ENCODE assay signal across 8 mouse cellular contexts in genomic region chr11:33162211-33162997, GRCm38 (mm10). TPM values are rescaled to one million over a fixed set of nuclear protein-coding genes. Genes with fewer than 3 reads are reported as not detected.
A peak's percentile ranks its signal among the peaks of the same experiment; 100 is the strongest.
DNase-seq lines count a peak whose midpoint lies in the region; ATAC-seq and TF ChIP-seq lines count a peak whose summit lies in the region.

No protein-coding gene starts in this region.

- H3ac ChIP-seq in myocyte (ENCODE audit: control insufficient read depth, insufficient read length), result peak overlapping the region; percentile 56

- peak; percentile 82 for DNase-seq in A20 (ENCODE audit: low read depth, low spot score)
- DNase-seq in adrenal gland, postnatal 14 days, result peak; percentile 86
- peak; percentile 77 for DNase-seq in embryonic facial prominence, embryonic 14.5 days (ENCODE audit: low spot score)
- peak; percentile 64 to 66 for DNase-seq in heart, adult 9 months (ENCODE audit: low spot score in 2 of 2)
- DNase-seq in kidney, adult 9 months, result peak; percentile 76
- DNase-seq in liver, embryonic 11.5 days (ENCODE audit: low spot score), result peak; percentile 76

- peaks cover 17% of the 10 kb centered on the region; the same call in 1 of the 2 replicates for H3K4me1 ChIP-seq in embryonic facial prominence, embryonic 14.5 days (ENCODE audit: control insufficient read depth, insufficient read depth, low read length)
- H3K4me1 ChIP-seq in liver, embryonic 11.5 days (replicated peaks; ENCODE audit: control insufficient read depth, insufficient read depth, low read length), result peaks cover 5% of the 10 kb centered on the region; the same call in 1 of the 2 replicates
- no peaks in the 10 kb centered on the region for H3K4me1 ChIP-seq in stomach, embryonic 15.5 days

- TF ChIP-seq POLR2A in myocyte (IDR thresholded peaks at IDR 0.05; ENCODE audit: insufficient read length, low read depth), result no peak

- no peaks in the 10 kb centered on the region for H3K9me3 ChIP-seq in embryonic facial prominence, embryonic 14.5 days (ENCODE audit: control insufficient read depth, low read length)
- no peaks in the 10 kb centered on the region for H3K9me3 ChIP-seq in liver, embryonic 11.5 days (ENCODE audit: control insufficient read depth, low read length)
- H3K9me3 ChIP-seq in stomach, embryonic 15.5 days, result no peaks in the 10 kb centered on the region

- peak overlapping the region; percentile 94 for H3K4me2 ChIP-seq in embryonic facial prominence, embryonic 14.5 days (ENCODE audit: low read depth, low read length)
- peak overlapping the region; percentile 78 for H3K4me2 ChIP-seq in liver, embryonic 11.5 days
- peak overlapping the region; percentile 67 for H3K4me2 ChIP-seq in myocyte (ENCODE audit: low read depth)
- H3K4me2 ChIP-seq in stomach, embryonic 15.5 days, result peak overlapping the region; percentile 66

- peak overlapping the region; percentile 77 for H3K27ac ChIP-seq in embryonic facial prominence, embryonic 14.5 days (replicated peaks; ENCODE audit: low read depth, low read length)
- peak overlapping the region; percentile 89 for H3K27ac ChIP-seq in liver, embryonic 11.5 days (ENCODE audit: low read depth, low read length)
- H3K27ac ChIP-seq in stomach, embryonic 15.5 days, result peak overlapping the region; percentile 91

- peak overlapping the region; percentile 97 for H3K9ac ChIP-seq in embryonic facial prominence, embryonic 14.5 days (ENCODE audit: low read depth, low read length)
- peak overlapping the region; percentile 99 for H3K9ac ChIP-seq in liver, embryonic 11.5 days (ENCODE audit: low read depth, low read length)
- H3K9ac ChIP-seq in stomach, embryonic 15.5 days, result peak overlapping the region; percentile 91

- peaks cover 43% of the 10 kb centered on the region for H3K36me3 ChIP-seq in embryonic facial prominence, embryonic 14.5 days (ENCODE audit: control insufficient read depth, insufficient read depth, low read length)
- H3K36me3 ChIP-seq in liver, embryonic 11.5 days (ENCODE audit: control insufficient read depth, insufficient read depth, low read length), result peaks cover 16% of the 10 kb centered on the region
- peaks cover 44% of the 10 kb centered on the region for H3K36me3 ChIP-seq in myocyte (ENCODE audit: control insufficient read depth, insufficient read depth)
- peaks cover 16% of the 10 kb centered on the region; the same call in 1 of the 2 replicates for H3K36me3 ChIP-seq in stomach, embryonic 15.5 days

- no peaks in the 10 kb centered on the region for H3K27me3 ChIP-seq in embryonic facial prominence, embryonic 14.5 days (replicated peaks; ENCODE audit: control insufficient read depth, insufficient read depth, low read length)
- H3K27me3 ChIP-seq in liver, embryonic 11.5 days (replicated peaks; ENCODE audit: control insufficient read depth, insufficient read depth, low read length), result 0 out of 2 replicates have a peak, but pooled peaks cover 1% of the 10 kb centered on the region
- peaks cover 1% of the 10 kb centered on the region for H3K27me3 ChIP-seq in myocyte (ENCODE audit: control insufficient read depth, insufficient read depth, insufficient read length)
- no peaks in the 10 kb centered on the region for H3K27me3 ChIP-seq in stomach, embryonic 15.5 days (replicated peaks)

- peak overlapping the region; percentile 96 for H3K4me3 ChIP-seq in embryonic facial prominence, embryonic 14.5 days (ENCODE audit: low read depth, low read length)
- peak overlapping the region; percentile 98 for H3K4me3 ChIP-seq in liver, embryonic 11.5 days (ENCODE audit: low read depth, low read length)
- peak overlapping the region; percentile 99 for H3K4me3 ChIP-seq in myocyte
- H3K4me3 ChIP-seq in stomach, embryonic 15.5 days (replicated peaks), result peak overlapping the region; percentile 97

- WGBS in embryonic facial prominence, embryonic 14.5 days, result 4% methylated on average over 35 of the region's 53 CpGs
- WGBS in liver, embryonic 11.5 days, result 2% methylated on average over 53 of the region's 53 CpGs
- 3% methylated on average over 50 of the region's 53 CpGs for WGBS in stomach, embryonic 15.5 days

- ATAC-seq in embryonic facial prominence, embryonic 14.5 days (ENCODE audit: low read depth), result peak; percentile 56
- ATAC-seq in liver, embryonic 11.5 days (replicated peaks; ENCODE audit: low FRiP score), result peak; percentile 56
- ATAC-seq in stomach, embryonic 15.5 days (ENCODE audit: insufficient read depth, low FRiP score, low read depth), result peak; percentile 19; the same call in 1 of the 2 replicates

- peaks cover 54% of the 10 kb centered on the region for H3K79me2 ChIP-seq in myocyte (ENCODE audit: control insufficient read depth, insufficient read depth)

TF ChIP-seq in myocyte, 11 proteins besides CTCF, POLR2A, EP300 and RAD21:
- peak; percentile 51 for TF ChIP-seq POLR2AphosphoS2 (IDR thresholded peaks at IDR 0.05; ENCODE audit: insufficient read length, low read depth)
- TF ChIP-seq MAX (IDR thresholded peaks at IDR 0.05; ENCODE audit: low read depth), result peak; percentile 94
- peak; percentile 86 for TF ChIP-seq USF1 (IDR thresholded peaks at IDR 0.05; ENCODE audit: low read depth)
- TF ChIP-seq TCF12 (IDR thresholded peaks at IDR 0.05; ENCODE audit: insufficient read depth, poor library complexity, severe bottlenecking), result no peak

RNA-seq across cellular contexts. Expression of gene Npm1, which starts 0.6 kb away (rescaled TPM):
- 351 and 422 TPM in 2 replicates for total RNA-seq in adrenal gland, postnatal 14 days (2021)
- polyA plus RNA-seq in embryonic facial prominence, embryonic 14.5 days (2014; fragmentation: Nextera tagmentation; extraction: Ambion mirVana), result 1,018 and 1,100 TPM in 2 replicates
- 1,827 and 1,921 TPM in 2 replicates for polyA plus RNA-seq in liver, embryonic 11.5 days (2014; fragmentation: Nextera tagmentation; extraction: Ambion mirVana)
- 244 TPM for polyA plus RNA-seq in myocyte (2012; fragmentation: generic; extraction: Trizol)
- polyA plus RNA-seq in stomach, embryonic 15.5 days (2015; fragmentation: Nextera tagmentation; extraction: Ambion mirVana), result 849 and 936 TPM in 2 replicates

RNA-seq across cellular contexts. Expression of gene Fgf18, which starts 15.2 kb away (rescaled TPM):
- 2.1 TPM in 2 replicates for total RNA-seq in adrenal gland, postnatal 14 days (2021)
- 15.3 and 16.0 TPM in 2 replicates for polyA plus RNA-seq in embryonic facial prominence, embryonic 14.5 days (2014; fragmentation: Nextera tagmentation; extraction: Ambion mirVana)
- 0.56 and 0.90 TPM in 2 replicates for polyA plus RNA-seq in liver, embryonic 11.5 days (2014; fragmentation: Nextera tagmentation; extraction: Ambion mirVana)
- 0.07 TPM for polyA plus RNA-seq in myocyte (2012; fragmentation: generic; extraction: Trizol)
- 3.7 and 4.1 TPM in 2 replicates for polyA plus RNA-seq in stomach, embryonic 15.5 days (2015; fragmentation: Nextera tagmentation; extraction: Ambion mirVana)

RNA-seq across cellular contexts. Expression of gene Tlx3, which starts 41.0 kb away (rescaled TPM):
- 0.23 TPM in 1 of 2 replicates, not detected in the other for total RNA-seq in adrenal gland, postnatal 14 days (2021)
- 1.8 and 1.9 TPM in 2 replicates for polyA plus RNA-seq in embryonic facial prominence, embryonic 14.5 days (2014; fragmentation: Nextera tagmentation; extraction: Ambion mirVana)
- polyA plus RNA-seq in liver, embryonic 11.5 days (2014; fragmentation: Nextera tagmentation; extraction: Ambion mirVana), result not detected in 2 replicates
- not detected for polyA plus RNA-seq in myocyte (2012; fragmentation: generic; extraction: Trizol)
- 0.08 TPM in 1 of 2 replicates, not detected in the other for polyA plus RNA-seq in stomach, embryonic 15.5 days (2015; fragmentation: Nextera tagmentation; extraction: Ambion mirVana)

Comparison
In these comparisons a context has a peak if more than half of its experiments do, and no peak if none do; other contexts are left out.
1. Peak in every context shown above with its lines: DNase-seq, ATAC-seq, H3K4me3 ChIP-seq and H3K27ac ChIP-seq.